Mouse (Mus musculus): ENCODE data around the gene Hnrnpa3. TPM values are rescaled to one million over a fixed set of nuclear protein-coding genes. Genes with fewer than 3 reads are reported as not detected.
"Not testable (repeated sequence)": the region's sequence is repeated elsewhere in the genome, so short reads cannot be mapped to it uniquely, and the experiment has no call there.

Hnrnpa3 gene
- polyA plus RNA-seq, 1 experiment from 2014 or later, result 306 TPM

DNA sequence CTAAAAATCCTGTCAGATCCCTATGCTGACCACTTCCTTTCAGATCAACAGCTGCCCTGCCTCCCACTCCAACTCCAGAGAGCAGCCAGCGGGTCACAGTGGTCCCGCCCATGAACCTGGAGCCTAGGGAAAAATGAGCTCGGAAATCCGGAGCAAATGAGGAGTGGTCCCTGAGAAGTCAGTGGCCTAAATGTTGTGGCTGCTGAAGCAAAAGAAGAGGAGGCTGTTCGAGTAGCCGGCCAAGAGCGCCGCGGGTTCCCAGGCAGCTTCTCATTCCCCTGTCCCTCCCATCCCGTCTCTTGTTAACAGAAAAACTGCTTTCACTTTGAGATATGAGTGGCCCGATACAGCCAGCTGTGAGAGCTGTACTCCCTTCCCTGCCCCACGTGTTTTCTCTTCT, 19.5 kb upstream of the Hnrnpa3 start:
- H3K4me1 ChIP-seq, result peaks cover 11% of the 10 kb centered on the region; the same call in 1 of the 2 replicates
- H3K4me2 ChIP-seq; H3K4me3 ChIP-seq; H3K36me3 ChIP-seq; ATAC-seq (ENCODE audit: insufficient number of reproducible peaks, low FRiP score, low TSS enrichment, low read depth); H3K27me3 ChIP-seq; H3K9ac ChIP-seq; H3K27ac ChIP-seq; H3K9me3 ChIP-seq: not testable (repeated sequence)
- WGBS, result 25% methylated on average over 11 of the region's 12 CpGs

DNA sequence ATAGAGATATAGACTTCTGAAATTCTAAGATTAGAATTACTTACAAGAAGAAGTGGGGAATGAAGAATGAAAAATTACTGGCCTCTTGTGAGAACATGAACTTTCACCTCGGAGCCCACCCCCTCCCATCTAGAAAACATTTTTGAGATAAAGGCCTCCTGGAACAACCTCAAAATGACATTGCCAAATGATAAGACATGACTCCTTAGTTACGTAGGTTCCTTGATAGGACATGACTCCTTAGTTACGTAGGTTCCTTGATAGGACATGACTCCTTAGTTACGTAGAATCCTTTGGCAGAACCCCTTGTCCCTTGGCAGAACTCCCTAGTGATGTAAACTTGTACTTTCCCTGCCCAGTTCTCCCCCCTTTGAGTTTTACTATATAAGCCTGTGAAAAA, 16.7 kb upstream of the Hnrnpa3 start:
- ATAC-seq (ENCODE audit: insufficient number of reproducible peaks, low FRiP score, low TSS enrichment, low read depth); H3K9me3 ChIP-seq; H3K36me3 ChIP-seq; H3K27ac ChIP-seq; H3K4me3 ChIP-seq; H3K27me3 ChIP-seq; H3K4me2 ChIP-seq; H3K9ac ChIP-seq: not testable (repeated sequence)
- H3K4me1 ChIP-seq, result peaks cover 10% of the 10 kb centered on the region; the same call in 1 of the 2 replicates
- WGBS, result 69% methylated on average over 4 of the region's 4 CpGs

DNA sequence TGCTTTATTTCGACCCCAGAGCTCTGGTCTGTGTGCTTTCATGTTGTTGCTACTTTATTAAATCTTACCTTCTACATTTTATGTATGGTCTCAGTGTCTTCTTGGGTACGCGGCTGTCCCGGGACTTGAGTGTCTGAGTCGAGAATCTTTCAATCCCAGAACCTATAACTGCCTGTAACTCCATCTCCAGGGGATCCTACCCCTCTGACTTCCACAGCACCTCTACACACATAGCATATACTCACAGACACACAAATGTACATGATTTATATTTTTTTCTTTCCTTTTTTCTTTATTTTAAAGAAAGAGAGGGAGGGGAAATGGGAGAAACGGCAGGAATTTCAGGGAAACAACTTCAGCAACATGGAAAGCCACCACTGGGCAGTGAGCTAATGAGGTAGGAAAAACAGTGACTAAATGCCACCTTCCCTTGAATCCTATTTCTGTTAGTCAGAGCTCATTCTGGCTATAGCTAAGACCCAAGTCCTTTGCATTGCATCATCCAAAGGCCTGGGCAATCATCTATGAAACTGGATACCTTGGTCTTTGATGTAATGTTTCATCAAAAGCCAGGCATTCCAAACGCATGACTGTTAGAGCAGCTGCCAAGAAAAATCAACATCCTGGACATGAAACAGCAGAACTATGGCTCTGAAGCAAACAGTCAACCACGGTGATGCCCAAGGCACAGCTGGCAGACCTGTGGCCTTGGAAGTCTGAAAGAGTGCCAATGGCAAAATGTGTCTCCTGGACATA, 16.1 kb upstream of the Hnrnpa3 start:
- Histone ChIP-seq H3K27ac (peak overlapping the region; percentile 63), H3K4me2 (no peak overlapping the region), H3K36me3 (no peaks in the 10 kb centered on the region), H3K4me1 (peaks cover 10% of the 10 kb centered on the region; the same call in 1 of the 2 replicates), H3K9ac (no peak overlapping the region), H3K4me3 (no peak overlapping the region), H3K9me3 (no peaks in the 10 kb centered on the region), H3K27me3 (no peaks in the 10 kb centered on the region)
- ATAC-seq (ENCODE audit: insufficient number of reproducible peaks, low FRiP score, low TSS enrichment, low read depth), result peak; percentile 69
- WGBS, result 58% methylated on average over 8 of the region's 8 CpGs

DNA sequence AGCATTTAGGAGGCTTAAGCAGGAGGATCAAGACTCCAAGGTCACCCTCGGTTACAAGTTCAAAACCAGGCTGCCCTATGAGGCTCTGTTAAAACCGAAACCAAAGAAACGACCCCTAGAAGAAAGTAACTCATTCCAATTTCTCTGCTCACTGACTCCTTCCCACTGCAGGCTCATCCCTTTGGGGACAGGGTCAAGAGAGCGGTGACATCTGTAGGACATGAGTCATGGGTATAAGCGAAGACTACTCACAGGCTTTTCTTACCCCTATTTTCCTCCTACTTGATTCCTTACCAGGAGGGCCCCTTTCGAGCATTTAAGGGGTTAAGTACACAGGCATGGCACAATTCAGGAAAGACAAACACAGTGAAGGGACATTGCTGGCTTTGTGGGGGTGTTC, 15.1 kb upstream of the Hnrnpa3 start:
- H3K9ac ChIP-seq, result no peak overlapping the region
- peaks cover 10% of the 10 kb centered on the region; the same call in 1 of the 2 replicates for H3K4me1 ChIP-seq
- no peak for ATAC-seq (ENCODE audit: insufficient number of reproducible peaks, low FRiP score, low TSS enrichment, low read depth)
- no peaks in the 10 kb centered on the region for H3K27me3 ChIP-seq
- H3K4me2 ChIP-seq, result no peak overlapping the region
- H3K36me3 ChIP-seq, result no peaks in the 10 kb centered on the region
- H3K4me3 ChIP-seq, result no peak overlapping the region
- H3K9me3 ChIP-seq, result no peaks in the 10 kb centered on the region
- WGBS, result 88% methylated on average over 6 of the region's 6 CpGs
- no peak overlapping the region for H3K27ac ChIP-seq

DNA sequence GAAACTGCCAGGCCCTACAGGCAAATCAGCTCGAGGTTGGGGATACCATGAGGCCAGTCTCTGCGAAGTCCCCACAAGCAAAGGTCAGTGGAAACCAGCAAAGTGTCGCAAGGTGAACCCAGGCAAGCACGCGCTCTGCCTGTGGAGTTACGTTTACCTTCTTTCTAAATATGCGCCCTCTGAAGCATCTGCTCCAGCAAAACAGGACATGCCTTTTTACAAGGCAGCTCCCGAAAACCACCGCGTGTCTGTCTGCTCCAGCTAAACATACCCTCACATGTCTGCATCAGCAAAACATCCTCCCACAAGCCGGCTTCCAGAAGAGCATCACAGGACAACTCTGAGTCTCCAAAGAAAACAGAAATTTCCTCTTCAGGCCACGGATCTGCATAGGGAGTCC, 13.8 kb upstream of the Hnrnpa3 start:
- WGBS, result 95% methylated on average over 12 of the region's 12 CpGs
- Histone ChIP-seq H3K36me3 (no peaks in the 10 kb centered on the region), H3K4me1 (peaks cover 10% of the 10 kb centered on the region; the same call in 1 of the 2 replicates), H3K4me3 (no peak overlapping the region), H3K27me3 (no peaks in the 10 kb centered on the region), H3K27ac (no peak overlapping the region), H3K4me2 (no peak overlapping the region), H3K9ac (no peak overlapping the region), H3K9me3 (no peaks in the 10 kb centered on the region)
- no peak for ATAC-seq (ENCODE audit: insufficient number of reproducible peaks, low FRiP score, low TSS enrichment, low read depth)

DNA sequence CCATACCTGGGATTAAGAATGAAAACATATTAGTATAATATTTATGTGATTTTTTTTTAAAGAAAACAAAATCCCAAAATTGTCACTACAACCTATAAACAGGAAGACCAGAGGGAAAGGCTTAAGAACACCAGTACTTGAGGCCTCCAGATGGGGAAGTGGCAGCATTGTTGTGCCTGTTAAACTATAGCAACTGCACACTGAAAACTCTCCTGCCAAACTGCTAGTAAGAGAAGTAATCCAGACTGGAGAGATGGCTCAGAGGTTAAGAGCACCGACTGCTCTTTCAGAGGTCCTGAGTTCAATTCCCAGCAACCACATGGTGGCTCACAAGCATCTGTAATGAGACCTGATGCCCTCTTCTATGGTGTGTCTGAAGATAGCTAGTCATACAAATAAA, 8.6 kb upstream of the Hnrnpa3 start:
- Histone ChIP-seq H3K9ac (no peak overlapping the region), H3K4me1 (peaks cover 4% of the 10 kb centered on the region; the same call in 1 of the 2 replicates), H3K4me2 (no peak overlapping the region), H3K27ac (no peak overlapping the region), H3K9me3 (no peaks in the 10 kb centered on the region), H3K36me3 (no peaks in the 10 kb centered on the region), H3K27me3 (no peaks in the 10 kb centered on the region), H3K4me3 (no peak overlapping the region)
- ATAC-seq (ENCODE audit: insufficient number of reproducible peaks, low FRiP score, low TSS enrichment, low read depth), result no peak
- WGBS, result 85% methylated on average over 1 of the region's 1 CpGs

DNA sequence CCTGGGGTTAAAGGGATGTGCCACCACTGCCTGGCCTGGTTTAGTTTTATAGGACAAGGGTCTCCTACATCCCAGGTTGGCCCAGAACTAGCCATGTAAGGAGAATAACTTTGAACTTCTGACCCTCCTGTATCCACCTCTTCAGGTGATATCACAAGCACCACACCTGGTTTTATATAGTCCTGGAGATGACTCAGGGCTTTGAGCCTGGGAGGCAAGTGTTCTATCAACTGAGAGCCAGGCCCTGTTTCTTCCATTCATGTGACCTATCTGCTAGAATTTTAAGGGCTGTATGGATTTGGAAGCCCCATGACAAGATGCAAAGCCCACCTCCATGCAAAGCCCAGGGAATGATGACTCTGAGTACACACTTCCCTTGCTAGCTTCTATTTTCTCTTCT, 5.9 kb upstream of the Hnrnpa3 start:
- Histone ChIP-seq H3K4me1 (peaks cover 10% of the 10 kb centered on the region), H3K9ac (no peak overlapping the region), H3K27ac (no peak overlapping the region), H3K9me3 (no peaks in the 10 kb centered on the region), H3K36me3 (no peaks in the 10 kb centered on the region), H3K4me2 (no peak overlapping the region), H3K4me3 (no peak overlapping the region), H3K27me3 (no peaks in the 10 kb centered on the region)
- ATAC-seq (ENCODE audit: insufficient number of reproducible peaks, low FRiP score, low TSS enrichment, low read depth), result no peak

DNA sequence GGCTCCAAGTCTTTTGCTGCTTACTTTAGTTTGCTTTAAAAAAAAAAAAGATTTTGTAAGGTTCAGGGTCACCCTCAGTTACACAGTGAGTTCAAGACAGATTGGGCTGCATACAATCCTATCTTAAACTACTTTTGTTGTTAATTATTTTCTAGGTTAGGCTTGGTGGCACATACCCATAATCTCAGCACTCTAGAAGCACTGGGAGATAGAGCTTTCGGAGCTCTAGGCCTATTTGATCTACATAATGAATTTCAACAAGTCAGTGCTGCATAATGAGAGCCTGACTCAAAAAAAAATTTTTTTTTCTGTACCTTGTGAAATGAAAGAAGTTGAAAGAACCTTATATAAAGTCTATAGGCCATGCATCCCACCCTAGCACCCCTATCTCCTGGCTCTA, 4.4 kb upstream of the Hnrnpa3 start:
- H3K27ac ChIP-seq, result no peak overlapping the region
- H3K27me3 ChIP-seq, result no peaks in the 10 kb centered on the region
- H3K36me3 ChIP-seq, result no peaks in the 10 kb centered on the region
- no peak overlapping the region for H3K4me2 ChIP-seq
- H3K4me3 ChIP-seq, result no peak overlapping the region
- 93% methylated on average over 1 of the region's 1 CpGs for WGBS
- H3K9me3 ChIP-seq, result no peaks in the 10 kb centered on the region
- H3K9ac ChIP-seq, result no peak overlapping the region
- no peak for ATAC-seq (ENCODE audit: insufficient number of reproducible peaks, low FRiP score, low TSS enrichment, low read depth)
- H3K4me1 ChIP-seq, result peaks cover 10% of the 10 kb centered on the region

DNA sequence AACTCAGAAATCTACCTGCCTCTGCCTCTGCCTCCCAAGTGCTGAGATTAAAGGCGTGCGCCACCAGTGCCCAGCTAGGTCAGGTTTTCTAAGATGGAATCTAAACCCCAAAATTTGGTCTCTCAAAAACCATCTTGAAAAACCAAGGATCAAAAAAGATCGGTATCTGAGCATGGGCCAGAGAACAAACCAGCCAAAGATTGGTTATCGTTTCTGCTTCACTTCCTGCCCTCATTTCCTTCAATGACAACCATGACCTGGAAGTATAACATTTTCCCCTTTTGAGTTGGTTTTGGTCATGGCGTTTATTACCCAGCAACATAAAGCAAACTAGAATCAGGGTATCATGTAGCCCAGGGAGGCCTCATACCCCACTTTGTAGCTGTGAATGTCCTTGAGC, 2.1 kb upstream of the Hnrnpa3 start:
- peak overlapping the region; percentile 97 for H3K27ac ChIP-seq
- H3K4me3 ChIP-seq, result no peak overlapping the region
- ATAC-seq (ENCODE audit: insufficient number of reproducible peaks, low FRiP score, low TSS enrichment, low read depth), result no peak
- H3K9ac ChIP-seq, result no peak overlapping the region
- no peak overlapping the region for H3K4me2 ChIP-seq
- peaks cover 17% of the 10 kb centered on the region for H3K4me1 ChIP-seq
- H3K27me3 ChIP-seq, result no peaks in the 10 kb centered on the region
- no peaks in the 10 kb centered on the region for H3K9me3 ChIP-seq
- WGBS, result 88% methylated on average over 5 of the region's 5 CpGs
- H3K36me3 ChIP-seq, result no peaks in the 10 kb centered on the region

DNA sequence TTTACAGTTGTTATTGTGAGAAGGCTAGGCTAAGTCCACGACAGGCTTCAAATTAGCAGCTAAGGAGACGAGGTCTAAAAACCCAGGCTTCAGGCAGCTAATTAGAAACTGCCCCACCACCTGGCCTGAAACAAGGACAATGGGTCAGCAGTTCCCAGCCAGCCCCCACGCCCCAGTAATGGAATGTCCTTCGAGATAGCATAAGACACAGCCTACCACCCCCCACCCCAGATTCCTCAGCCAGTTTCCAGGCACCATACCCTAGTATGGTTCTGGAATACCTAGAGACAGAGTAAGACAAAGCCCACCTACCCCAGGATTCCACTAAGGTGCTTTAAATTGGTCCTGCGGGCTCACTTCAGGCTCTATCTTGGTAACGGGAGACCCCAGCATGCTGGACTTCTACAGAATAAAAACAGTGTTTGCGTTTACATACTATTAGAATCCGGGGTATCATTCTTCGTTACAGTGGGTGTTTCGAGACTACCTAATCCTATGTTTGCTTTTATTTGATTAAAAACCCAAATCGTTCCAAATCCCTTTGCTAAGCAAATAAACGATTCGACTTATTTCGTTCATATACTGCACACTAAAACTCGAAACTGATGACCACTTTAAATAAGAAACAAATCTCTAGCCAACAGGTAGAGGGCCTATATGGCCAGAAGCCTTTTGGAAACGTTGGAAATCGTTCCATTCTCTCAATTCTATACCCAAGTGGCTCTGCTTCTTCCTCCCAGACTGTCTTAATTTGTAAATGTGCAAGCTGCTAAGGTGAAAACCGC, 962 bp upstream of the Hnrnpa3 start:
- Histone ChIP-seq H3K4me1 (peaks cover 14% of the 10 kb centered on the region), H3K27me3 (no peaks in the 10 kb centered on the region), H3K4me2 (peak overlapping the region; percentile 58), H3K4me3 (peak overlapping the region; percentile 83), H3K9ac (peak overlapping the region; percentile 65), H3K9me3 (no peaks in the 10 kb centered on the region), H3K27ac (peak overlapping the region; percentile 97), H3K36me3 (peaks cover 8% of the 10 kb centered on the region)
- no peak for ATAC-seq (ENCODE audit: insufficient number of reproducible peaks, low FRiP score, low TSS enrichment, low read depth)
- WGBS, result 4% methylated on average over 18 of the region's 18 CpGs

DNA sequence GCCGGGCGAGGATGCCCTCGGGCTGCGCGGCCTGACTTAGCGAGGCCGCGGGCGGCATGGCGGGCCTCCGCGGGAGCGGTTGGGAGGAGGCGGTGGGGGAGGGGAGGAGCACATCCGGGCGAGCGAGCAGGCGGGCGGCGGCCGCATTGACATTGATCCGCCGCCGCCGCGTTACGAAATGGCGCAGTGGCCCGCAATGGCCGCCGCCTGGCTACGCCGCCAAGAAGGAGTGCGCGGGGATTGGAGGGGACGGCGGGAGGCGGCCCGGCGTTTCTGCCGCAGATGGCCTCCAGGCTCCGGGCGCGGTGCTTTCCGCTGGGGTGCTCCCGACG, 534 bp downstream of the Hnrnpa3 start:
- Histone ChIP-seq H3K36me3 (peaks cover 21% of the 10 kb centered on the region), H3K4me1 (peaks cover 14% of the 10 kb centered on the region), H3K27ac (peak overlapping the region; percentile 97), H3K9ac (peak overlapping the region; percentile 95), H3K4me2 (peak overlapping the region; percentile 55), H3K9me3 (no peaks in the 10 kb centered on the region), H3K27me3 (no peaks in the 10 kb centered on the region), H3K4me3 (peak overlapping the region; percentile 83)
- under 1% methylated on average over 45 of the region's 47 CpGs for WGBS
- ATAC-seq (ENCODE audit: insufficient number of reproducible peaks, low FRiP score, low TSS enrichment, low read depth), result peak; percentile 70

DNA sequence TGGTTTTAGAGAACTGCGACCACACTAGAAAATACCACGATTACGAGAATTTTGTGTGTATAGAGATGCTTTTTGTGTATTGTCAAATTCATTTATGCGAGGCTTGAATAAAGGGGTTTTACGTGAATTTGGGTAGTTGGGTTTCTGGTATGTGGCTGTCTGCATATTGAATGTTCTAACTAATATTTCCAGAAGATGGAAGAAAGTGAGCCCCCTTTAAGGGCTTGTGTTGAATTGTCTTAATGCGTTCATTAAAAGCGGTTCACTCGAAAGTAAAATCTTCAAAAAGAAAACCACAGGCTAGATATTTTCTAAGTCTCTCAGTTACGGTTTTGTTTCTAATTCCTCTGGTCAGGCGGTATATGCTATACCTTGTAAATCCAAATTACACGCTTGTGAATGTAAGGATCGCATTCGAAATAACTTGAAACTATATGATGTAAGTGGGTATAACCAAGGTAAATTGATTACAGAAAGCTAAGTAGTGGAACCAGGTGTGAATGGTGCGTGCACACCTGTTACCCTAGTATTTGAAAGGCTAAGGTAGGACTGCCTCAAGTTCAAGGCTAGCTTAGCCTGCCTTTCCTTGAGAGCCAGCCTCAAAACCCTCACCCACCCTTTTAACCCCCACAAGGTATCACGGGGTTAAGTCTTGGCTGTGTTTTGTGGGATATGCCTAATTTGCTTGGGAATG, 1.3 kb downstream of the Hnrnpa3 start:
- peak overlapping the region; percentile 55 for H3K4me2 ChIP-seq
- peak overlapping the region; percentile 97; the same call in 1 of the 2 replicates for H3K27ac ChIP-seq
- no peaks in the 10 kb centered on the region for H3K27me3 ChIP-seq
- peak overlapping the region; percentile 95 for H3K9ac ChIP-seq
- H3K36me3 ChIP-seq, result peaks cover 26% of the 10 kb centered on the region
- no peaks in the 10 kb centered on the region for H3K9me3 ChIP-seq
- WGBS, result under 1% methylated on average over 15 of the region's 15 CpGs
- peaks cover 14% of the 10 kb centered on the region for H3K4me1 ChIP-seq
- H3K4me3 ChIP-seq, result peak overlapping the region; percentile 83
- no peak for ATAC-seq (ENCODE audit: insufficient number of reproducible peaks, low FRiP score, low TSS enrichment, low read depth)

Measured in limb, embryonic 15.5 days (tissue).